Mouse (Mus musculus): Measurements from ENCODE around the gene Snx25.

DNA sequence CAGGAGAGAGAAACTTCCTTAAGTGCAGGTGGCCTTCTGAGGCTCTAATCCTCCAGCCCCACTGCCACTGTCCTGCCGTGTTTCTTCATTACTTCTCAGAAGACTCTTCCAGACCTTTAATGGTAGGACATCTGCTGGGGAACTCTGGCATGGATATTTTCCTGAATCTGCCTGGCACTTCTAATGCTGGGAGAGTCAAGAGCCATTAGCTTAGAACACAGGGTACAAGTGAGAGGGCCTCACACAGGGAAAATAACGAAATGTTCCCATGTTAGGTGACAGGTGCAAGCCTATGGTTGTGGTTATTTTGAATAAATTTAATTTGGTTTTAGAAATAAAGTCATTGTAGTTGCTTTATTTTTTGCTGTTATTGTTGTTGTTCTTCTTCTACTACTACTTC lies 70.9 kb downstream of the Snx25 start:
- no peak for TF ChIP-seq CTCF (IDR thresholded peaks at IDR 0.05; ENCODE audit: low read depth, low read length)
- no peak for TF ChIP-seq POLR2A (IDR thresholded peaks at IDR 0.05; ENCODE audit: borderline replicate concordance, low read depth, low read length)
